Mouse (Mus musculus): ENCODE measurements around the gene Map3k11. TPM values are rescaled to one million over a fixed set of nuclear protein-coding genes. Genes with fewer than 3 reads are reported as not detected.

Gene Map3k11
- 13.4 and 14.7 TPM in 2 replicates for polyA plus RNA-seq (2014; fragmentation: Nextera tagmentation; extraction: Ambion mirVana)

GRCm38 (mm10) chr19:5688200-5689087 lies at the start of gene Map3k11, which contains the start of gene Pcnx3:
Map3k11 (plus strand) TSS chr19:5688742.
Pcnx3 (minus strand) TSS chr19:5688908.
- no peaks in the 10 kb centered on the region for H3K27me3 ChIP-seq (ENCODE audit: control insufficient read depth, insufficient read depth, low read length)
- peak within 1 kb of the TSS; percentile 88 for H3K4me3 ChIP-seq (ENCODE audit: low read depth, low read length)
- DNase-seq (ENCODE audit: low spot score) = peak; percentile 97
- peak within 1 kb of the TSS; percentile 86 for H3K27ac ChIP-seq (ENCODE audit: low read depth, low read length)
- H3K9ac ChIP-seq (ENCODE audit: low read depth, low read length) = peak within 1 kb of the TSS; percentile 87
- no peaks in the 10 kb centered on the region for H3K9me3 ChIP-seq (ENCODE audit: control insufficient read depth, low read length)
- ATAC-seq (ENCODE audit: low FRiP score) = peak; percentile 90
- peaks cover 10% of the 10 kb centered on the region for H3K36me3 ChIP-seq (ENCODE audit: control insufficient read depth, insufficient read depth, low read length)
- under 1% methylated on average over 67 of the region's 69 CpGs for WGBS
- H3K4me1 ChIP-seq (replicated peaks; ENCODE audit: control insufficient read depth, insufficient read depth, low read length) = peaks cover 17% of the 10 kb centered on the region; the same call in 1 of the 2 replicates
- peak within 1 kb of the TSS; percentile 96 for H3K4me2 ChIP-seq (replicated peaks; ENCODE audit: low read depth, low read length)

GRCm38 (mm10) chr19:5640339-5640738 lies 48.2 kb upstream of the Map3k11 start:
- Histone ChIP-seq H3K4me2 (replicated peaks; ENCODE audit: low read depth, low read length) (no peak overlapping the region), H3K4me1 (replicated peaks; ENCODE audit: control insufficient read depth, insufficient read depth, low read length) (peaks cover 3% of the 10 kb centered on the region; the same call in 1 of the 2 replicates), H3K9ac (ENCODE audit: low read depth, low read length) (no peak overlapping the region), H3K4me3 (ENCODE audit: low read depth, low read length) (no peak overlapping the region), H3K36me3 (ENCODE audit: control insufficient read depth, insufficient read depth, low read length) (peaks cover 5% of the 10 kb centered on the region; the same call in 1 of the 2 replicates), H3K9me3 (ENCODE audit: control insufficient read depth, low read length) (no peaks in the 10 kb centered on the region), H3K27ac (ENCODE audit: low read depth, low read length) (no peak overlapping the region), H3K27me3 (ENCODE audit: control insufficient read depth, insufficient read depth, low read length) (no peaks in the 10 kb centered on the region)
- no peak for DNase-seq (ENCODE audit: low spot score)
- WGBS = 74% methylated on average over 9 of the region's 9 CpGs
- no peak for ATAC-seq (ENCODE audit: low FRiP score)

- H3K4me1 ChIP-seq (replicated peaks; ENCODE audit: control insufficient read depth, insufficient read depth, low read length) = peaks cover 3% of the 10 kb centered on the region; the same call in 1 of the 2 replicates
- no peak overlapping the region for H3K4me3 ChIP-seq (ENCODE audit: low read depth, low read length)
- H3K36me3 ChIP-seq (ENCODE audit: control insufficient read depth, insufficient read depth, low read length) = peaks cover 5% of the 10 kb centered on the region; the same call in 1 of the 2 replicates
- no peak overlapping the region for H3K27ac ChIP-seq (ENCODE audit: low read depth, low read length)
- no peak overlapping the region for H3K9ac ChIP-seq (ENCODE audit: low read depth, low read length)
- H3K9me3 ChIP-seq (ENCODE audit: control insufficient read depth, low read length) = no peaks in the 10 kb centered on the region
- H3K4me2 ChIP-seq (replicated peaks; ENCODE audit: low read depth, low read length) = no peak overlapping the region
- 93% methylated on average over 17 of the region's 17 CpGs for WGBS
- no peak for ATAC-seq (ENCODE audit: low FRiP score)
- H3K27me3 ChIP-seq (ENCODE audit: control insufficient read depth, insufficient read depth, low read length) = no peaks in the 10 kb centered on the region
- no peak for DNase-seq (ENCODE audit: low spot score)
Observed at GRCm38 (mm10) chr19:5641021-5641420, 47.5 kb upstream of the Map3k11 start.

GRCm38 (mm10) chr19:5641641-5642040 lies 46.9 kb upstream of the Map3k11 start:
- ATAC-seq (ENCODE audit: low FRiP score) = no peak
- H3K4me2 ChIP-seq (replicated peaks; ENCODE audit: low read depth, low read length) = no peak overlapping the region
- H3K4me3 ChIP-seq (ENCODE audit: low read depth, low read length) = no peak overlapping the region
- H3K36me3 ChIP-seq (ENCODE audit: control insufficient read depth, insufficient read depth, low read length) = peaks cover 7% of the 10 kb centered on the region; the same call in 1 of the 2 replicates
- no peak overlapping the region for H3K9ac ChIP-seq (ENCODE audit: low read depth, low read length)
- H3K27ac ChIP-seq (ENCODE audit: low read depth, low read length) = no peak overlapping the region
- peaks cover 2% of the 10 kb centered on the region; the same call in 1 of the 2 replicates for H3K4me1 ChIP-seq (replicated peaks; ENCODE audit: control insufficient read depth, insufficient read depth, low read length)
- DNase-seq (ENCODE audit: low spot score) = no peak
- WGBS = 92% methylated on average over 8 of the region's 8 CpGs
- no peaks in the 10 kb centered on the region for H3K27me3 ChIP-seq (ENCODE audit: control insufficient read depth, insufficient read depth, low read length)
- H3K9me3 ChIP-seq (ENCODE audit: control insufficient read depth, low read length) = no peaks in the 10 kb centered on the region

- Histone ChIP-seq H3K4me2 (replicated peaks; ENCODE audit: low read depth, low read length) (no peak overlapping the region), H3K9me3 (ENCODE audit: control insufficient read depth, low read length) (no peaks in the 10 kb centered on the region), H3K36me3 (ENCODE audit: control insufficient read depth, insufficient read depth, low read length) (peaks cover 16% of the 10 kb centered on the region), H3K27me3 (ENCODE audit: control insufficient read depth, insufficient read depth, low read length) (no peaks in the 10 kb centered on the region), H3K4me3 (ENCODE audit: low read depth, low read length) (no peak overlapping the region), H3K9ac (ENCODE audit: low read depth, low read length) (no peak overlapping the region), H3K27ac (ENCODE audit: low read depth, low read length) (no peak overlapping the region), H3K4me1 (replicated peaks; ENCODE audit: control insufficient read depth, insufficient read depth, low read length) (no peaks in the 10 kb centered on the region; the same call in 1 of the 2 replicates)
- ATAC-seq (ENCODE audit: low FRiP score) (no peak), DNase-seq (ENCODE audit: low spot score) (no peak)
- WGBS = 96% methylated on average over 9 of the region's 9 CpGs
Observed at GRCm38 (mm10) chr19:5645280-5645679, 43.3 kb upstream of the Map3k11 start.

GRCm38 (mm10) chr19:5646731-5647330 lies 41.7 kb upstream of the Map3k11 start:
- H3K9ac ChIP-seq (ENCODE audit: low read depth, low read length) = no peak overlapping the region
- H3K4me2 ChIP-seq (replicated peaks; ENCODE audit: low read depth, low read length) = no peak overlapping the region
- peaks cover 12% of the 10 kb centered on the region for H3K36me3 ChIP-seq (ENCODE audit: control insufficient read depth, insufficient read depth, low read length)
- 88% methylated on average over 8 of the region's 8 CpGs for WGBS
- DNase-seq (ENCODE audit: low spot score) = no peak
- no peaks in the 10 kb centered on the region for H3K27me3 ChIP-seq (ENCODE audit: control insufficient read depth, insufficient read depth, low read length)
- H3K27ac ChIP-seq (ENCODE audit: low read depth, low read length) = no peak overlapping the region
- no peaks in the 10 kb centered on the region; the same call in 1 of the 2 replicates for H3K4me1 ChIP-seq (replicated peaks; ENCODE audit: control insufficient read depth, insufficient read depth, low read length)
- H3K4me3 ChIP-seq (ENCODE audit: low read depth, low read length) = no peak overlapping the region
- no peak for ATAC-seq (ENCODE audit: low FRiP score)
- no peaks in the 10 kb centered on the region for H3K9me3 ChIP-seq (ENCODE audit: control insufficient read depth, low read length)

- H3K36me3 ChIP-seq (ENCODE audit: control insufficient read depth, insufficient read depth, low read length) = peaks cover 12% of the 10 kb centered on the region
- H3K4me1 ChIP-seq (replicated peaks; ENCODE audit: control insufficient read depth, insufficient read depth, low read length) = no peaks in the 10 kb centered on the region; the same call in 1 of the 2 replicates
Observed at GRCm38 (mm10) chr19:5647791-5648190, 40.8 kb upstream of the Map3k11 start.

GRCm38 (mm10) chr19:5648401-5649297 lies 39.9 kb upstream of the Map3k11 start:
- H3K9me3 ChIP-seq (ENCODE audit: control insufficient read depth, low read length) = no peaks in the 10 kb centered on the region
- DNase-seq (ENCODE audit: low spot score) (peak; percentile 84), ATAC-seq (ENCODE audit: low FRiP score) (peak; percentile 83)
- peak overlapping the region; percentile 39 for H3K4me2 ChIP-seq (replicated peaks; ENCODE audit: low read depth, low read length)
- H3K4me1 ChIP-seq (replicated peaks; ENCODE audit: control insufficient read depth, insufficient read depth, low read length) = no peaks in the 10 kb centered on the region; the same call in none of the 2 replicates
- 13% methylated on average over 26 of the region's 26 CpGs for WGBS
- peaks cover 12% of the 10 kb centered on the region for H3K36me3 ChIP-seq (ENCODE audit: control insufficient read depth, insufficient read depth, low read length)
- H3K27me3 ChIP-seq (ENCODE audit: control insufficient read depth, insufficient read depth, low read length) = no peaks in the 10 kb centered on the region
- H3K9ac ChIP-seq (ENCODE audit: low read depth, low read length) = peak overlapping the region; percentile 40
- peak overlapping the region; percentile 18; the same call in 1 of the 2 replicates for H3K27ac ChIP-seq (ENCODE audit: low read depth, low read length)
- peak overlapping the region; percentile 21 for H3K4me3 ChIP-seq (ENCODE audit: low read depth, low read length)

More at GRCm38 (mm10) chr19:5647791-5648190, 40.8 kb upstream of the Map3k11 start:
- ATAC-seq (ENCODE audit: low FRiP score) = no peak
- 95% methylated on average over 6 of the region's 6 CpGs for WGBS
- Histone ChIP-seq H3K27me3 (ENCODE audit: control insufficient read depth, insufficient read depth, low read length) (no peaks in the 10 kb centered on the region), H3K9ac (ENCODE audit: low read depth, low read length) (0 out of 2 replicates have a peak overlapping the region, but pooled peaks have one; percentile 23), H3K4me3 (ENCODE audit: low read depth, low read length) (no peak overlapping the region), H3K27ac (ENCODE audit: low read depth, low read length) (no peak overlapping the region), H3K4me2 (replicated peaks; ENCODE audit: low read depth, low read length) (no peak overlapping the region), H3K9me3 (ENCODE audit: control insufficient read depth, low read length) (no peaks in the 10 kb centered on the region)
- DNase-seq (ENCODE audit: low spot score) = no peak
